Mouse (Mus musculus): ENCODE data around the gene Gcm2.

Gene Gcm2

GRCm38 (mm10) chr13:41094160-41094559, 16.7 kb downstream of the Gcm2 start:
- CTCF ChIA-PET = no interaction called here
- POLR2A ChIA-PET = no interaction called here

GRCm38 (mm10) chr13:41091271-41091670, 19.6 kb downstream of the Gcm2 start:
- CTCF ChIA-PET = no interaction called here
- POLR2A ChIA-PET = interaction anchor here in 1 of 4 experiments (0.6 kb wide), 1 partner anchor 30 kb away, joined by 3 read pairs; no protein-coding TSS in a partner anchor

- CTCF ChIA-PET = no interaction called here
- POLR2A ChIA-PET = no interaction called here
Measured at GRCm38 (mm10) chr13:41088746-41089145, 22.1 kb downstream of the Gcm2 start.

GRCm38 (mm10) chr13:41085140-41085539, 25.7 kb downstream of the Gcm2 start:
- ChIA-PET POLR2A (interaction anchor here in 2 of 4 experiments (0.6 to 1.5 kb wide), 8 partner anchors 12 to 238 kb away, joined by 3 to 4 read pairs (median 3); partner anchors contain the start of gene Smim13 (in 1 of the 2)), CTCF (interaction anchor here in 3 of 4 experiments (0.6 to 1.5 kb wide), 15 partner anchors 29 to 242 kb away, joined by 3 to 7 read pairs (median 3); partner anchors contain the start of genes Smim13 (in 1 of the 3) and Sycp2l (in 1 of the 3))

- ChIA-PET POLR2A (interaction anchor here in 2 of 4 experiments (0.6 to 1.5 kb wide), 7 partner anchors 11 to 238 kb away, joined by 3 to 4 read pairs (median 3); partner anchors contain the start of gene Smim13 (in 1 of the 2)), CTCF (interaction anchor here (0.6 to 1.5 kb wide), 16 partner anchors 29 to 228 kb away, joined by 3 to 7 read pairs (median 4); partner anchors contain the start of genes Smim13 (in 1 of the 4) and Sycp2l (in 1 of the 4))
Measured at GRCm38 (mm10) chr13:41084521-41084920, 26.3 kb downstream of the Gcm2 start.

- ChIA-PET POLR2A (no interaction called here), CTCF (interaction anchor here in 1 of 4 experiments (1.5 kb wide), 1 partner anchor 169 kb away, joined by 4 read pairs; the partner anchor contains the start of gene Smim13)
Measured at GRCm38 (mm10) chr13:41080700-41081099, 30.1 kb downstream of the Gcm2 start.

GRCm38 (mm10) chr13:41079859-41080258, 31.0 kb downstream of the Gcm2 start:
- ChIA-PET POLR2A (interaction anchor here in 2 of 4 experiments (0.7 to 2.8 kb wide), 11 partner anchors 11 to 323 kb away, joined by 3 to 12 read pairs (median 3); partner anchors contain the start of genes Pak1ip1 (in 1 of the 2), Smim13 (in 1 of the 2) and Sycp2l (in 1 of the 2)), CTCF (interaction anchor here in 3 of 4 experiments (0.6 to 2.0 kb wide), 4 partner anchors 18 to 236 kb away, joined by 3 to 10 read pairs (median 6); partner anchors contain the start of gene Elovl2 (in 1 of the 3))

GRCm38 (mm10) chr13:41079421-41079780, 31.4 kb downstream of the Gcm2 start, which contains the start of gene Mak:
Mak (minus strand) TSS chr13:41079706.
- CTCF ChIA-PET = interaction anchor here (0.7 to 2.0 kb wide), 5 partner anchors 67 to 236 kb away, joined by 3 to 10 read pairs (median 6); partner anchors contain the start of gene Elovl2 (in 1 of the 4)
- POLR2A ChIA-PET = interaction anchor here in 3 of 4 experiments (0.6 to 2.8 kb wide), 19 partner anchors 9 to 322 kb away, joined by 3 to 15 read pairs (median 3); partner anchors contain the start of genes Pak1ip1 (in 1 of the 3), Smim13 (in 1 of the 3) and Sycp2l (in 1 of the 3)

- POLR2A ChIA-PET = interaction anchor here in 3 of 4 experiments (0.6 to 2.8 kb wide), 22 partner anchors 9 to 322 kb away, joined by 3 to 15 read pairs (median 3); partner anchors contain the start of genes Sycp2l (in 2 of the 3), Pak1ip1 (in 1 of the 3) and Smim13 (in 1 of the 3)
- CTCF ChIA-PET = interaction anchor here (0.6 to 2.0 kb wide), 6 partner anchors 35 to 235 kb away, joined by 3 to 10 read pairs (median 5); partner anchors contain the start of gene Elovl2 (in 1 of the 4)
Measured at GRCm38 (mm10) chr13:41078690-41079420, 32.0 kb downstream of the Gcm2 start.

- ChIA-PET CTCF (interaction anchor here in 1 of 4 experiments (1.9 to 2.0 kb wide), 2 partner anchors 68 to 143 kb away, joined by 6 to 10 read pairs; partner anchors contain the start of gene Elovl2), POLR2A (interaction anchor here in 2 of 4 experiments (0.8 to 2.8 kb wide), 5 partner anchors 36 to 191 kb away, joined by 3 to 12 read pairs (median 5); partner anchors contain the start of genes Pak1ip1 (in 1 of the 2), Smim13 (in 1 of the 2) and Sycp2l (in 1 of the 2))
Measured at GRCm38 (mm10) chr13:41077921-41078320, 32.9 kb downstream of the Gcm2 start.

GRCm38 (mm10) chr13:41073819-41074218, 37.0 kb downstream of the Gcm2 start:
- ChIA-PET POLR2A (interaction anchor here in 2 of 4 experiments (1.0 kb wide), 2 partner anchors 11 to 230 kb away, joined by 3 read pairs; no protein-coding TSS in a partner anchor), CTCF (interaction anchor here in 1 of 4 experiments (0.6 kb wide), 1 partner anchor 10 kb away, joined by 3 read pairs; no protein-coding TSS in a partner anchor)

GRCm38 (mm10) chr13:41071617-41072016, 39.2 kb downstream of the Gcm2 start:
- CTCF ChIA-PET = no interaction called here
- POLR2A ChIA-PET = interaction anchor here in 1 of 4 experiments (0.6 to 0.7 kb wide), 2 partner anchors 26 to 289 kb away, joined by 3 read pairs; no protein-coding TSS in a partner anchor

GRCm38 (mm10) chr13:41067618-41068017, 43.2 kb downstream of the Gcm2 start:
- ChIA-PET POLR2A (interaction anchor here in 1 of 4 experiments (1.2 to 1.7 kb wide), 2 partner anchors 48 to 120 kb away, joined by 3 to 4 read pairs; no protein-coding TSS in a partner anchor), CTCF (interaction anchor here in 1 of 4 experiments (1.4 kb wide), 1 partner anchor 171 kb away, joined by 3 read pairs; no protein-coding TSS in a partner anchor)

- ChIA-PET CTCF (interaction anchor here in 1 of 4 experiments (0.6 kb wide), 1 partner anchor 146 kb away, joined by 3 read pairs; no protein-coding TSS in a partner anchor), POLR2A (interaction anchor here in 2 of 4 experiments (0.6 to 1.1 kb wide), 4 partner anchors 13 to 526 kb away, joined by 3 to 5 read pairs (median 3); partner anchors contain the start of gene Pak1ip1 (in 1 of the 2))
Measured at GRCm38 (mm10) chr13:41051965-41052364, 58.9 kb downstream of the Gcm2 start.
